Mouse (Mus musculus) limb, embryonic 10.5 days (tissue): ENCODE measurements around the gene Stk19. TPM values are rescaled to one million over a fixed set of nuclear protein-coding genes. Genes with fewer than 3 reads are reported as not detected.
"Not testable (repeated sequence)": the region's sequence is repeated elsewhere in the genome, so short reads cannot be mapped to it uniquely, and the experiment has no call there.

Experiments
- DNase-seq: peaks from one replicate; pipeline ENCODE4 v3.0.0-alpha.2; 2017; ENCODE audit warnings: low spot score
- H3K27ac ChIP-seq: fragments of 300-500 bp; sonication (generic); 2 replicates; pipeline ENCODE4 v1.5.1; 2016; ENCODE audit warnings: mild to moderate bottlenecking
- H3K27me3 ChIP-seq: fragments of 300-500 bp; sonication (generic); 2 replicates; pipeline ENCODE4 v1.6.1; 2016; ENCODE audit warnings: low read depth, mild to moderate bottlenecking; ENCODE audit not compliant: poor library complexity, severe bottlenecking
- H3K36me3 ChIP-seq: fragments of 300-500 bp; sonication (generic); 2 replicates; pipeline ENCODE4 v1.6.1; 2016; ENCODE audit warnings: mild to moderate bottlenecking, moderate library complexity
- H3K4me1 ChIP-seq: fragments of 300-500 bp; sonication (generic); 2 replicates; pipeline ENCODE4 v1.6.1; 2016
- H3K4me3 ChIP-seq: fragments of 300-500 bp; sonication (generic); 2 replicates; pipeline ENCODE4 v1.5.1; 2016; ENCODE audit warnings: mild to moderate bottlenecking, moderate library complexity
- H3K9me3 ChIP-seq: fragments of 300-500 bp; sonication (generic); replicated peaks from 2 replicates; pipeline ENCODE4 v1.6.1; 2016; ENCODE audit warnings: mild to moderate bottlenecking
- WGBS: fragments of 180-500 bp; shearing (Covaris S2); methylation state at CpG from one replicate; pipeline ENCODE4 v1.1.7; 2016; 5-methylcytosine and 5-hydroxymethylcytosine counted together
- polyA plus RNA-seq: library from polyadenylated mRNA; unstranded; fragments of >200 nt; fragmentation: Nextera tagmentation; extraction: Ambion mirVana; gene quantifications from 2 replicates; pipeline ENCODE4 v1.2.1, GENCODE M21; 2016

The Stk19 gene
- polyA plus RNA-seq, 1 experiment from 2014 or later, result 23.3 TPM

DNA sequence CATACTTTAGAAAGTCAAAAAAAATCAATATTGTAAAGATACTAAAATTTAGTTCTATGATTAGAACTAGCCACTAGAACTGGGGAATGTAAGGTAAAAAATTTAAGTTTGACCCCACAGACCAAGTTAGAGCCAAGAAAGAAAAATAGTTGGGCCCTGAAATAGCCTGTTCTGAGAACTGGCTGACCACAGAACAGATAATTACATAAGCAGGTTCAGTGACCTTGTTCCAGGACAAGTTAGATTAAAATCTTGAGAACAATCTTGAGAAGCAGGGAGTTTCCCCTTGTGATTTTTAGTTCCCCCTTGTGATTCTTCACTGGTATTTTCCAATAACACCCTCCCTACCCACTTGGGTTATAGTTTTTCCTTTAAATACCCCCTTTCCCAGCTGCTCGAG, 6.0 kb downstream of the Stk19 start:
- not testable (repeated sequence) for H3K27me3 ChIP-seq, DNase-seq
- 89% methylated on average over 1 of the region's 1 CpGs for WGBS

GRCm38 (mm10) chr17:34814818-34815370, 21.9 kb downstream of the Stk19 start:
- Histone ChIP-seq H3K36me3 (no peaks in the 10 kb centered on the region), H3K9me3 (no peaks in the 10 kb centered on the region), H3K4me3 (no peak overlapping the region), H3K27me3 (no peaks in the 10 kb centered on the region), H3K27ac (no peak overlapping the region), H3K4me1 (no peaks in the 10 kb centered on the region)
- DNase-seq, result no peak
- 80% methylated on average over 7 of the region's 7 CpGs for WGBS

More for the DNA sequence above, 6.0 kb downstream of the Stk19 start:
- not testable (repeated sequence) for H3K4me3 ChIP-seq, H3K27ac ChIP-seq, H3K9me3 ChIP-seq, H3K4me1 ChIP-seq
- peaks cover 76% of the 10 kb centered on the region for H3K36me3 ChIP-seq

DNA sequence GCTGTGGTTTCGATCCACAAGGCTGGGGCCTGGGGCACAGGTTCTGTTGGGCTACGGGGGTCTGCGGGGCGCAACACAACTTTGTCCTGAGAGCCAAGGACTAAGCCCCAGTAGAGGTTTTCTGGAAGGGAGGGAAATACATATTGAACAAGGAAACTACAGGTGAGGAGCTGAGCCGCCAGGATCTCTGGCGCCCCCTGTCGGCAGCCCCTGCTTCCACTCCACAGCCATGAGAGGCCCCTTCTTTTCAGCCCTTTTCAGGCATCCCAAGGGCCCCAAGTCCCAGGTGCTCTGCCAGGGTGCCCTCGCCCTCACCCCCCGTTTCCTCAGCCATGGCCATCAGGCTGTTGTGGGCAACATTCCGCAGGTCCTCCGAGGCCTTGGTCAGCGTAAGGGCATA, 23.0 kb downstream of the Stk19 start:
- not testable (repeated sequence) for H3K27ac ChIP-seq, H3K4me1 ChIP-seq, H3K9me3 ChIP-seq, H3K4me3 ChIP-seq, H3K27me3 ChIP-seq, H3K36me3 ChIP-seq
- WGBS, result 60% methylated on average over 12 of the region's 12 CpGs
- peak; percentile 62 for DNase-seq

- H3K27me3 ChIP-seq, result no peaks in the 10 kb centered on the region
- H3K27ac ChIP-seq, result no peak overlapping the region
- H3K9me3 ChIP-seq, result no peaks in the 10 kb centered on the region
- DNase-seq, result no peak
- no peaks in the 10 kb centered on the region for H3K4me1 ChIP-seq
- 81% methylated on average over 15 of the region's 15 CpGs for WGBS
- H3K4me3 ChIP-seq, result no peak overlapping the region
- no peaks in the 10 kb centered on the region for H3K36me3 ChIP-seq
Measured at GRCm38 (mm10) chr17:34811275-34811674, 25.5 kb downstream of the Stk19 start.

GRCm38 (mm10) chr17:34810811-34811210, 25.9 kb downstream of the Stk19 start:
- 81% methylated on average over 8 of the region's 8 CpGs for WGBS
- not testable (repeated sequence) for DNase-seq, H3K27ac ChIP-seq, H3K9me3 ChIP-seq, H3K36me3 ChIP-seq, H3K4me3 ChIP-seq, H3K27me3 ChIP-seq, H3K4me1 ChIP-seq

DNA sequence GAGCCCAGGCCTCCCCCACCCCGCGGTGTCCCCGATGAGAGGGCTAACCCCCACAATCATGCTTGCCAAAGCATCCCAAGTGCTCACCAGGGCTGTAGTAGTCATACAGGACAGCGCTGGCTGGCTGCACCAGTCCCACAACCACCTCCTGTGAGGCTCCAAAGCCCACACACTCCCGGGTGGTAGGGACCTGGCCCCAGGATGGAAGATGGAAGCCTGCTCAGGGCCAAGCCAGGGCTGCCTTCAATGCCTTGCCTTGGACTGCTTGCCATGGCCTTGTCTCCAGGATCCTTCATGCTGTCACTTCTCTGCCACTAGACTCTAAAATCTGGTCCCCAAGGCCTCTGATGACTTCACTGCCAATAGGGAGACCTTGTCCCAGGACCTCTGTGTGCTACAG, 26.3 kb downstream of the Stk19 start:
- DNase-seq, H3K4me1 ChIP-seq, H3K4me3 ChIP-seq, H3K9me3 ChIP-seq, H3K27ac ChIP-seq, H3K36me3 ChIP-seq, H3K27me3 ChIP-seq: not testable (repeated sequence)
- 89% methylated on average over 5 of the region's 5 CpGs for WGBS

GRCm38 (mm10) chr17:34808599-34809205, 28.0 kb downstream of the Stk19 start:
- 89% methylated on average over 6 of the region's 6 CpGs for WGBS
- Histone ChIP-seq H3K27me3 (no peaks in the 10 kb centered on the region), H3K36me3 (no peaks in the 10 kb centered on the region), H3K4me1 (no peaks in the 10 kb centered on the region), H3K4me3 (no peak overlapping the region), H3K27ac (no peak overlapping the region), H3K9me3 (peaks cover 3% of the 10 kb centered on the region; the same call in 1 of the 2 replicates)
- no peak for DNase-seq

DNA sequence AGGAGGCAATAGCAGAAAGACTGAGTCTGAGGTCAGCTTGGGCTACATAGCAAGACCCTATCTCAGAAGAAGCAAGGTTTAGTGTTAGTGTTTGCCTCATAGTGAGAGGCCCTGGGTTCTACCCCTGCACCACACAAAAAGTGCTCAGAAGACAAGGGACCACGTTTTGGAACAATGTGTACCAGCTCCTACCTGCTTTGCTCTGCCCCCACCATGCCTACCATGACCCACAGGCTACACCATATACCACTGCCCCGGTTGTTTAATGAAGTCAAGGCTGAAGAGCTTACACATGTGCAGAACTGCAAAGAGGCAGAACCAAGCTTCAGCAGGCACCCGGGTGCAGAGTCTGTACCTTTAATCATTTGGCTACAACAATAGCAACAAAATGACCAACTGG, 29.6 kb downstream of the Stk19 start:
- H3K4me1 ChIP-seq, result no peaks in the 10 kb centered on the region
- no peaks in the 10 kb centered on the region for H3K27me3 ChIP-seq
- no peak overlapping the region for H3K27ac ChIP-seq
- H3K36me3 ChIP-seq, result no peaks in the 10 kb centered on the region
- no peak for DNase-seq
- H3K9me3 ChIP-seq, result peaks cover 3% of the 10 kb centered on the region; the same call in 1 of the 2 replicates
- no peak overlapping the region for H3K4me3 ChIP-seq
- WGBS, result 69% methylated on average over 3 of the region's 3 CpGs

GRCm38 (mm10) chr17:34804871-34805562, 31.7 kb downstream of the Stk19 start:
- no peaks in the 10 kb centered on the region for H3K4me1 ChIP-seq
- H3K27ac ChIP-seq, result no peak overlapping the region
- H3K9me3 ChIP-seq, result peaks cover 3% of the 10 kb centered on the region; the same call in 1 of the 2 replicates
- 77% methylated on average over 6 of the region's 6 CpGs for WGBS
- no peaks in the 10 kb centered on the region for H3K27me3 ChIP-seq
- no peaks in the 10 kb centered on the region for H3K36me3 ChIP-seq
- no peak overlapping the region for H3K4me3 ChIP-seq
- no peak for DNase-seq

DNA sequence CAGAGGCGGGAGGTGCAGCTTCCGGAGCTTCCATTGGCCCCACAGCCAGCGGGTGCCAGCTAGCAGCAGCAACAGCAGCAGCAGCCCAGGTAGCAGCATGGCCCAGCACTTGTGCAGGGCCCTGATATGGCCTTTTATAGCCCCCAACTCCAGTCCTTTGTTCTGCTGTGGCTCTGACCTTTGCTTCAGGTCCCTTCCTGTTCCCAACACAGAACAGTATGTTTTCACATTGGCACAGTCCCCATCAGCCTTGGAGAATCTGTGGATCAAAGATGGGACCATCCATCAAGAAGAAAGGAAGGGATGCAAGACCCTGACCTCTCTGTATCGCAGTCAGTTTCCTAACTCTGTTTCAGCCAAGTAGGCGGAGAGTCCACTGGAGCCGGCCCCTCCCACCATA, 32.4 kb downstream of the Stk19 start, which contains the start of gene Cyp21a1:
Cyp21a1 (minus strand) TSS at position 261 of the 400 bp plus-strand sequence.
- not testable (repeated sequence) for H3K36me3 ChIP-seq

DNA sequence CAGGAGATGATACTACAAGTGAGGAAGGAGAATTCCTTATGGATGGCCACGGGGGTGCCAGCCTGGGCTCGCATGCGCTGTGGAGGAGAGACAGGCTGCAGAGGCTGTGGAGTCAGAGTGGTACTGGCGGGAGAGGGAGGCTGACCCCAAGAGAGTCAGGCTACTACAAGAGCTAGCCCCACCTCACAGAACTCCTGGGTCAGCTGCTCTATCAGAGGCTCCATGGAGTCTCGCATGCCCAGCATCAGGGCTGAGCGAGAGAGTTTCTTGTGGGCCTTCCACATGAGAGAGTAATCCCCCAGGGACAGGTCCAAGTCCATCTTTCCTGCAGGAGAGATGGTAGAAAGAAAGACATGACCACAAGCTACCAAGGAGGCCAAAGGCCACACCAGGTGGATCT, 33.4 kb downstream of the Stk19 start:
- 95% methylated on average over 6 of the region's 6 CpGs for WGBS
- not testable (repeated sequence) for DNase-seq, H3K4me3 ChIP-seq, H3K4me1 ChIP-seq, H3K27ac ChIP-seq, H3K9me3 ChIP-seq, H3K27me3 ChIP-seq, H3K36me3 ChIP-seq

More for the DNA sequence above, 32.4 kb downstream of the Stk19 start, which contains the start of gene Cyp21a1:
- H3K9me3 ChIP-seq, H3K27ac ChIP-seq, H3K27me3 ChIP-seq, H3K4me1 ChIP-seq, H3K4me3 ChIP-seq, DNase-seq: not testable (repeated sequence)
- 82% methylated on average over 5 of the region's 6 CpGs for WGBS

DNA sequence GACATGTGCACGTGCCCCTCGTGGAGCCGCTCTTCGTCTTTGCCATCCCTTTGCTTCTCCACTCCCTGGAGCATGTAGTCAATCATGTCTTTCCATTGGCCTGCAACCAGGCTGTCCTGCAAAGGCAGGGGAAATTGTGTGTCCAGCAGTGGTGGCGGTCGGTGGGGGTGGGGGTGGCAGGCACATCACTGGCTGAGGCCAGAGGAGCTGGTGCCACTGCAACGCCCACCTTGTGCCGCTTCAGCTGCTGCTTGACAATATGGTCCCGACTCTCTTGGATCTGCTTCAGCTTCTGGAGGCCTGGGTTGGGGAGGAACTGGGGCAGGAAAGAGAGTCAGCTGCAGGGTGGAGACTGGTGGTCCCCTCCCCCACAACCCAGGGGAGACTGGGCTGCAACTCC, 34.0 kb downstream of the Stk19 start:
- H3K4me3 ChIP-seq, H3K9me3 ChIP-seq, H3K27me3 ChIP-seq, H3K27ac ChIP-seq, DNase-seq, H3K4me1 ChIP-seq, H3K36me3 ChIP-seq: not testable (repeated sequence)
- WGBS, result 93% methylated on average over 9 of the region's 9 CpGs

DNA sequence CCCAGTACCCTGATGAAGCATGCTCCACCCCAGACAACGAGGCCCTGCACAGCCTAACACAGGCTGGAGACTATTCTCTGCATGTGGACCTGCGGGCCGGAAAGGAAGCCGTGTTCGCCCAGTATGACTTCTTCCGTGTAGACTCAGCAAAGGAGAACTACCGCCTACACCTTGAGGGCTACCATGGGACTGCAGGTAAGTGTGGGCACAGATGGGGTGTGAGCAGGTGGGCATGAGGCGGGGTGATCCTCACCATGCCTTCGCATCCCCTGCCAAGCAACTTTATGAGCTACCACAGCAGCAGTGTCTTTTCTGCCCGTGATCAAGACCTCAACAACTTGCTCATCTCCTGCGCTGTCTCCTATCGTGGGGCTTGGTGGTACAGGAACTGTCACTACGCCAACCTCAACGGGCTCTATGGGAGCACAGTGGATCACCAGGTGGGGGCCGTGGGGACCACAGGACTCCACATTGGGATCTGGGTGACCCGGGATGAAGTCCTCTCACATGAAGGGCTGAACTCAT, 35.9 kb downstream of the Stk19 start:
- H3K4me3 ChIP-seq, H3K27ac ChIP-seq, H3K27me3 ChIP-seq, H3K4me1 ChIP-seq, H3K9me3 ChIP-seq, H3K36me3 ChIP-seq, DNase-seq: not testable (repeated sequence)
- 90% methylated on average over 16 of the region's 16 CpGs for WGBS
